Comparison of ENCODE assay signal across 23 mouse cellular contexts in genomic region chr15:12019443-12019842, GRCm38 (mm10). TPM values are rescaled to one million over a fixed set of nuclear protein-coding genes. Genes with fewer than 3 reads are reported as not detected.
DNase-seq lines count a peak whose midpoint lies in the region; ATAC-seq and TF ChIP-seq lines count a peak whose summit lies in the region.
"Had no signal": no experiment of that assay in that cellular context is flagged by ENCODE, and none has a peak within 500 bp of the region (broad histone marks: within the 10 kb centered on the region; RNA-seq: fewer than 3 reads in every experiment).

No protein-coding gene starts in this region.

- TF ChIP-seq CTCF in E14TG2a.4 (conservative IDR thresholded peaks at IDR 0.05; ENCODE audit: low read length), result no peak

- WGBS in embryonic facial prominence, embryonic 10.5 days, result 92% methylated on average over 14 of the region's 14 CpGs

- H3K4me3 ChIP-seq in E14TG2a.4 (replicated peaks; ENCODE audit: low read length), result peak overlapping the region; percentile 60
- no peak overlapping the region for H3K4me3 ChIP-seq in embryonic facial prominence, embryonic 10.5 days
- H3K4me3 ChIP-seq: embryonic facial prominence, embryonic 12.5 days; heart, adult 2 months; heart, embryonic 13.5 days; hindbrain, embryonic 12.5 days had no signal

- H3K4me1 ChIP-seq in E14TG2a.4 (replicated peaks; ENCODE audit: low read depth, low read length), result peaks cover 57% of the 10 kb centered on the region
- peaks cover 4% of the 10 kb centered on the region; the same call in 1 of the 2 replicates for H3K4me1 ChIP-seq in embryonic facial prominence, embryonic 10.5 days
- H3K4me1 ChIP-seq: embryonic facial prominence, embryonic 12.5 days; hindbrain, embryonic 12.5 days had no signal

- H3K27ac ChIP-seq in embryonic facial prominence, embryonic 10.5 days (replicated peaks), result no peak overlapping the region
- H3K27ac ChIP-seq: embryonic facial prominence, embryonic 12.5 days; heart, adult 2 months; heart, embryonic 13.5 days; hindbrain, embryonic 12.5 days had no signal

- peak; percentile 67 for ATAC-seq in frontal cortex, adult (ENCODE audit: low TSS enrichment)
- ATAC-seq: forebrain, embryonic 16.5 days; hindbrain, embryonic 16.5 days; inflammation-experienced regulatory T-cells, adult 6 months had no signal

- H3K36me3 ChIP-seq in E14TG2a.4 (ENCODE audit: insufficient read depth, low read length), result no peaks in the 10 kb centered on the region
- no peaks in the 10 kb centered on the region for H3K36me3 ChIP-seq in embryonic facial prominence, embryonic 10.5 days (replicated peaks)
- H3K36me3 ChIP-seq: embryonic facial prominence, embryonic 12.5 days; G1E; heart, embryonic 13.5 days; hindbrain, embryonic 12.5 days had no signal

- peaks cover 3% of the 10 kb centered on the region; the same call in 1 of the 2 replicates for H3K27me3 ChIP-seq in E14TG2a.4 (ENCODE audit: insufficient read depth, low read length)
- H3K27me3 ChIP-seq in embryonic facial prominence, embryonic 10.5 days (replicated peaks; ENCODE audit: low read depth, poor library complexity, severe bottlenecking), result no peaks in the 10 kb centered on the region
- H3K27me3 ChIP-seq: embryonic facial prominence, embryonic 12.5 days; heart, embryonic 13.5 days; hindbrain, embryonic 12.5 days had no signal

- no peak for DNase-seq in frontal cortex, adult 2 months (ENCODE audit: extremely low spot score in 1 of 2, low spot score in 1 of 2)
- DNase-seq in layer of hippocampus, adult 8-10 months (ENCODE audit: low spot score in 2 of 2), result peak; percentile 35 to 47
- no peak for DNase-seq in layer of hippocampus, postnatal 25 days (ENCODE audit: extremely low spot score in 1 of 2, low spot score in 1 of 2)
- peak; percentile 58 for DNase-seq in brain, adult 2 months (ENCODE audit: low read depth, low spot score)
- no peak for DNase-seq in embryonic facial prominence, embryonic 10.5 days (ENCODE audit: low spot score)
- DNase-seq: adrenal gland, adult 8-10 months; adrenal gland, postnatal 36 days; cerebellum, adult 11 months; cerebellum, adult 8-10 months; cerebellum, postnatal 14 days; embryo, embryonic 11 days; gastrocnemius, postnatal 10 days; heart, adult 2 months; heart, postnatal 4 days had no signal

- H3K9me3 ChIP-seq in E14TG2a.4 (ENCODE audit: low read length), result no peaks in the 10 kb centered on the region
- no peaks in the 10 kb centered on the region for H3K9me3 ChIP-seq in embryonic facial prominence, embryonic 10.5 days
- H3K9me3 ChIP-seq: embryonic facial prominence, embryonic 12.5 days; G1E; heart, embryonic 13.5 days; hindbrain, embryonic 12.5 days had no signal

RNA-seq across cellular contexts. Expression of gene Sub1, which starts 22.7 kb away (rescaled TPM):
- polyA plus RNA-seq in frontal cortex, adult 2 months (2012; rRNA removed), result 225 and 234 TPM in 2 replicates
- total RNA-seq in layer of hippocampus, adult 8-10 months (2022), result 100 to 1,000 TPM; 264 to 299 (median 284) TPM
- total RNA-seq in layer of hippocampus, postnatal 25 days (2021), result 100 to 1,000 TPM; 305 to 336 TPM
- 772 and 811 TPM in 2 replicates for polyA plus RNA-seq in embryonic facial prominence, embryonic 10.5 days (2016; fragmentation: Nextera tagmentation; extraction: Ambion mirVana)

Comparison
In these comparisons a context has a peak if more than half of its experiments do, and no peak if none do; other contexts are left out.
1. DNase-seq: peak in layer of hippocampus, adult 8-10 months (2 of 2) and brain, adult 2 months (single experiment); none in frontal cortex, adult 2 months (0 of 2), layer of hippocampus, postnatal 25 days (0 of 2) and embryonic facial prominence, embryonic 10.5 days (single experiment).